Mouse (Mus musculus): ENCODE measurements around the gene Top2a.

Top2a gene

DNA sequence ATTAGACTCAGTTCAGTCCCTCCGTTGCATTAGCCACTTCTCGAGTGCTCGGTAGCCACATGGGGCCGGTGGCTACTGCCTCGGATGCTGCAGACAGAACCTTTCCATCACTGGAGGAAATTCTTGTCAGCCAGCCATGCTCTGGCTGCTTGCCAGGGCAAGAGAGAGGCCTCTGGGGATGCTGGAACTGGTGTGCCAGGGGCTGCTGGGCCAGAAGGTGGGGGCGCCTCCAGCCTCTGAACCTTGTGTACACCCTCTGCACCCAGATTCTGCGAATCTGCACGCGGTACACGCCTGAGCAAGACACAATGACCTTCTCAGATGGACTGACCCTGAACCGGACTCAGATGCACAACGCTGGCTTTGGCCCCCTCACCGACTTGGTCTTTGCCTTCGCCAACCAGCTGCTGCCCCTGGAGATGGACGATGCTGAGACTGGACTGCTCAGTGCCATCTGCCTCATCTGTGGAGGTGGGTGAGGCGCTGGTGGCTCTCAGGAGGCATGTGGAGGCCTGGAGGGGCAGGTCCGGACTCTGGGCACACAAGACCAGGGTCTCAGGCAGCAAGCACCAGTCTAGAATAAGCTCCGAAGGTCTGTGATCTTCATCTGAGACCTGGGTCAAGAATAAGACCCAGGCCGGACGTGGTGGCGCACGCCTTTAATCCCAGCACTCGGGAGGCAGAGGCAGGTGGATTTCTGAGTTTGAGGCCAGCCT, 52.5 kb downstream of the Top2a start:
- in situ Hi-C loops (cut with MboI; ENCODE audit: low pct_unique_long_range_greater_than_20kb in 1 of 2, low sequenced_read_pairs in 2 of 2, unreplicated experiment in 1 of 2), result loop anchor here (5.0 to 10.0 kb wide), 4 partner anchors 34 to 183 kb away; partner anchors contain the start of genes Ccr7 (in 1 of the 2) and Rara (in 1 of the 2)

DNA sequence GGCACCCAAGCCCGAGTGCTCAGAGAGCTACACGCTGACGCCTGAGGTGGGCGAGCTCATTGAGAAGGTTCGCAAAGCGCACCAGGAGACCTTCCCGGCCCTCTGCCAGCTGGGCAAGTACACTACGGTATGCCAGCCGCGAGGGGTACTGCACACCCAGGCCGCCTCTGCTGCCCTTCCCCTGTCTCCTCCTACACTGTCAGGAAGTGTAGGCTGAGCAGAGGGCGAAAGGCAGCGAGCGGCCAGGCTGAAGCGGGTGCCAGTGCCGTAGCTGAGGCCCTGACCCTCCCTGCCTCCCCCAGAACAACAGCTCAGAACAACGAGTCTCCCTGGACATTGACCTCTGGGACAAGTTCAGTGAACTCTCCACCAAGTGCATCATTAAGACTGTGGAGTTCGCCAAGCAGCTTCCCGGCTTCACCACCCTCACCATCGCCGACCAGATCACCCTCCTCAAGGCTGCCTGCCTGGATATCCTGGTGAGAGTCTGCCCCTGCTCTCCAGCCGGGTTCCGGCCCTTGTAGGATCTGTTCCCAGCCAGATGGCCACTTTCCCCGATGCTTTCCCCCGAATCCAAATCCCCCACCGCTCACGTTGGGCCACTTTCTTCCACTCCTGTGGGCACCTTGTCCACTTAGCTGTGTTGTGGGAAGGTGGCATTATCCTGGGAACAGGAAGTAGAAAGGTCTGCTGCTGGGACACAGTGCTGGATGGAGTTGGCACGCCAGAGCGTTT, 53.6 kb downstream of the Top2a start:
- in situ Hi-C loops (cut with MboI; ENCODE audit: low pct_unique_long_range_greater_than_20kb in 1 of 2, low sequenced_read_pairs in 2 of 2, unreplicated experiment in 1 of 2), result loop anchor here (5.0 to 10.0 kb wide), 4 partner anchors 33 to 184 kb away; partner anchors contain the start of genes Ccr7 (in 1 of the 2) and Rara (in 1 of the 2)

DNA sequence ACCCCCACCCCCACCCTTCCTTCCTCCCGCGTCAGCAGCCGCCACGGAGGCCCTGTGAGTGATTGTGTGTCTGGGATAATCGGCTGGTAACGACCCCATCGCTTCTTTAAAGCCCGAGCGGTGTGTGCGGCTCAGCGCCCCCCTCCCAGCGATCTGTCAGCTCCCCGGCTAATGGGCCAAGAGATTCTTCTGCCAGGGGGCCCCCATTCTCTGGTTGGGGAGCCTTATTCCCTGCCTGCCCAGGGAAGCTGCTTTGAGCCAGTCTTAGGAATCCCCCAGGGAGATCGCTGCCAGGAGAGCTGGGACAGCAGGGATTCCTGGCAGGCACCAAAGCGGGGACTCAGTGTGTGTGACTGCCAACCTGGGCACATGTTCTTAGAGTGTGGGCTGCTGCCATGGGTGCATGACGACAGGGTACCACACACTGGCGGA, 54.5 kb downstream of the Top2a start:
- in situ Hi-C loops (cut with MboI; ENCODE audit: low pct_unique_long_range_greater_than_20kb in 1 of 2, low sequenced_read_pairs in 2 of 2, unreplicated experiment in 1 of 2), result no loop called here

GRCm38 (mm10) chr11:98968716-98969495, 55.1 kb downstream of the Top2a start:
- in situ Hi-C loops (cut with MboI; ENCODE audit: low pct_unique_long_range_greater_than_20kb in 1 of 2, low sequenced_read_pairs in 2 of 2, unreplicated experiment in 1 of 2), result no loop called here

DNA sequence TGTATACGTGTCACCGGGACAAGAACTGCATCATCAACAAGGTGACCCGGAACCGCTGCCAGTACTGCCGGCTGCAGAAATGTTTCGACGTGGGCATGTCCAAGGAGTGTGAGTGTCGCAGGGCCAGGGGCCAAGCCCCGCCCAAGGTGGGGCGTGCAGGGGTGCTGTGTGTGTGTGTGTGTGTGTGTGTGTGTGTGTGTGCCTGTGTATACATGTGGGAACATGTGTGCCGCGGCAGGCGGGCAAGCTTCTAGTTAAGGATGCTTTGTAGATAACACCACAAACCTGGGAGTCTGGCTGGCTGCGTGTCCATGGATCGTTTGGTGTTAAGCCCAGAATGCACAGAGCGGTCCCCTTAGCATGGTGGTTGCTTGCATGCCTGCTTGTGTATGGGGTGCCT, 55.9 kb downstream of the Top2a start:
- in situ Hi-C loops (cut with MboI; ENCODE audit: low pct_unique_long_range_greater_than_20kb in 1 of 2, low sequenced_read_pairs in 2 of 2, unreplicated experiment in 1 of 2), result no loop called here

DNA sequence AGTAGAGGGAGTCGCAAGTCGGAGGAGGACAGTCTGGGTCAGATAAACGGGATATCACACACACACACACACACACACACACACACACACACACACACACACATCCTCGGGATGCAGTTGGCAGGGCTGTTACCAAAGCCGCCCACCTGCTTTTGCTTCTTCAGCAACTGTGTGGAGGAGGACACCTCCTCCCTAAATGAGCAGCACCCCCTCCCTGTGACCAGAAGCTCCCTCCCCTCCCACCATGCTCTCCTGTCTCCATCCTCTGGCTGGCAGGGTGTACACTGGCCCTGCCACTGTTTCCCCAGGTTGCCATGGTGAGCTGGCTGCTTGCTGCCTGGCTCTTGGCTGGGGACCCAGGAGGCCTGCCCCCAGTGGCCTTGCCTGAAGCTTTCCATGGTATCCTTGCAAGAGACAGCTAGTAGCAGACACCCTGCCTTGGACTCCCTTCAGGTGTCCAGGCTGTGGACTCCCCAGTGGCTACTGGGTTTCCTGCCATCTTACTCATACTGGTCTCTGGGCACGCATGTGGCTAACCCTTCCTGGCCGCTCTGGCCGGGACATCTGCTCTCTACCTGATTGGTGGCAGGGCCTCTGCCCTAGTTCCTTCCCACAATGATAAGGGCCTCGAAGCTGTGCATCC, 57.4 kb downstream of the Top2a start:
- in situ Hi-C loops (cut with MboI; ENCODE audit: low pct_unique_long_range_greater_than_20kb in 1 of 2, low sequenced_read_pairs in 2 of 2, unreplicated experiment in 1 of 2), result no loop called here

DNA sequence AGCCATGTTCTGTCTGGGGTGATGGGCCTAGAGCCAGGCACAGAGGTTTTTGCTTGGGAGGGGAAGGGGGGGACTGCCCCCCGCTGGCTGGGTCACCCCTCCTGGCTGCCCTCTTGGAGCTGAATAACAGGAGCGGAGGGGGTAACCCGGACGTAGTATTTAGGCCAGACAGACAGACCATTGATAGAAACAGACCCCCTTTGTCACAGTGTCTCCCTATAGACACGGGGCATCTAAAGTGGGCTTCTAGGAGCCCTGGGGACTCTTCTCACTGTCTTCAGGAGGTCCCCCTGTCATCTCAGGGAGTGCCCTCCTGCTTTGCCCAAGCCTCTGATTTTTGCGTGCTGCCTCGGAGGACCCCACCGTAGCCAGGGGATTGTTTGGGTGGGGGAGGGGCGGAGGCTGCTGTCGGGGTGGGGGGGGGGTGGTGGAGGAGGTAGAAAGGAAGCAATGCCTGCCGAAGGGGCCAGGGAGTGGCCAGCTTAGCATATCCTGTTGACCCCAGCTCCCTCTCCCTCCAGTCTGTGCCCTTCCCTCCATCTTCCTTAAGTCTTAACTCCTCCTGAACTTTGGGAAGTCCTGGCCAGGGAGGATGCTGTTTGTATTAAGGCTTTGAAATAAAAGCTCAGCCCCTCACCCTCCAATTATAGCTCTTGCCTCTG, 58.4 kb downstream of the Top2a start:
- in situ Hi-C loops (cut with MboI; ENCODE audit: low pct_unique_long_range_greater_than_20kb in 1 of 2, low sequenced_read_pairs in 2 of 2, unreplicated experiment in 1 of 2), result no loop called here

- in situ Hi-C loops (cut with MboI; ENCODE audit: low pct_unique_long_range_greater_than_20kb in 1 of 2, low sequenced_read_pairs in 2 of 2, unreplicated experiment in 1 of 2), result no loop called here
These were observed 59.2 kb downstream of the Top2a start for GRCm38 (mm10) chr11:98964616-98965415.

- in situ Hi-C loops (cut with MboI; ENCODE audit: low pct_unique_long_range_greater_than_20kb in 1 of 2, low sequenced_read_pairs in 2 of 2, unreplicated experiment in 1 of 2), result no loop called here
These were observed 59.8 kb downstream of the Top2a start for GRCm38 (mm10) chr11:98964201-98964615.

- in situ Hi-C loops (cut with MboI; ENCODE audit: low pct_unique_long_range_greater_than_20kb in 1 of 2, low sequenced_read_pairs in 2 of 2, unreplicated experiment in 1 of 2), result no loop called here
These were observed 60.6 kb downstream of the Top2a start for GRCm38 (mm10) chr11:98963191-98964021.

DNA sequence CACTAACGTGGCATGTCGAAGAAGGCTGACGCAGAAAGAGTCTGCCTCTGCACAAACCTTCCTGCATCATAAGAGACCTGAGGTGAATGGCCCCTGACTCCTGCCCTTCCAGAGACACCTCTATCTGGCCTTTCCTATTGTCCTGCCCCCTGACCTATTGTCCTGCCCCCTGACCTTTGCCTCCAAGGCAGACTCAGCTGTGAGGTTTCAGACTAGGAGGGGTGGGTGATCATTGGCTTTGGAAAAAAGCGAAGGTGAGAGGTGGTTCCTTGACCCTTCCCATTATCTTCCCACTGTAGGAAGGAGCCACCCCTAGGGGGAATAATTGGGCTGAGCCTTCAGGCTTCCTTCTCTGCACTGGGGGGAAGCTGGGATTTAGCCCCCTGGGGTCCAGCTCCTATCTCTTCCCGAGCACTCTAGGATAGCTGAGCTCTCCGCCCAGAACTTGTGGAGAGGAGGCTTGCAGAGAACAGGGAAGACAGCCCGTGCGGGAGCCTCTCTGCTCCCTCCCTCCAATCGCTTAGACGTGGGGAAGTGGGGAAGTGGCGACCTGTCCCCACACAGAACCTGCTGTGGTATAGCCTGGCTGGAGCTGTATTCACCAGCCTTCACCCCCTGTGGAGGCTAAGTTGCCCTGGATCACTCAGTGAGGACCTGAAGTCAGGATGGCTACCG, 61.4 kb downstream of the Top2a start:
- in situ Hi-C loops (cut with MboI; ENCODE audit: low pct_unique_long_range_greater_than_20kb in 1 of 2, low sequenced_read_pairs in 2 of 2, unreplicated experiment in 1 of 2), result no loop called here

DNA sequence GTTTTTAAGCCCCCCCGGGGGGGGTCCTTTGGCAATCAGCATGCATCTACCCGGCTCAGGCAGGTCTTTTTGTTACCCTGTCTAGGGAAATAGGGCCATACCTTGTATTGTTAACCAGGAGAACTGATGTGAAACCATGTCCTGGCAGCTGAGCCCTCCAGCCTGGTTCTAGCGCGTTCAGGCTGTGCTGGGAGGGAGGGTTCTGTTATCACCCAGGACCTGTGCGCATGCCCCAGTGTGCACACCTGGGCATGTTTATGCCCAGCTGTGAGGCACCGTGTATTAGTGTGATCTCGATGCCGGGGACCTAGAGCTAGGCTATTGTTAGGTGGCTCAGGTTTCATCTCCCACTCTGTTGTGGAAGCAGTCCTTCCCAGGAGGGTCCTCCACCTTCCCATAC, 62.2 kb downstream of the Top2a start:
- in situ Hi-C loops (cut with MboI; ENCODE audit: low pct_unique_long_range_greater_than_20kb in 1 of 2, low sequenced_read_pairs in 2 of 2, unreplicated experiment in 1 of 2), result no loop called here

GRCm38 (mm10) chr11:98961051-98961592, 62.9 kb downstream of the Top2a start:
- in situ Hi-C loops (cut with MboI; ENCODE audit: low pct_unique_long_range_greater_than_20kb in 1 of 2, low sequenced_read_pairs in 2 of 2, unreplicated experiment in 1 of 2), result no loop called here

- in situ Hi-C loops (cut with MboI; ENCODE audit: low pct_unique_long_range_greater_than_20kb in 1 of 2, low sequenced_read_pairs in 2 of 2, unreplicated experiment in 1 of 2), result no loop called here
These were observed 63.6 kb downstream of the Top2a start for GRCm38 (mm10) chr11:98960313-98960906.

DNA sequence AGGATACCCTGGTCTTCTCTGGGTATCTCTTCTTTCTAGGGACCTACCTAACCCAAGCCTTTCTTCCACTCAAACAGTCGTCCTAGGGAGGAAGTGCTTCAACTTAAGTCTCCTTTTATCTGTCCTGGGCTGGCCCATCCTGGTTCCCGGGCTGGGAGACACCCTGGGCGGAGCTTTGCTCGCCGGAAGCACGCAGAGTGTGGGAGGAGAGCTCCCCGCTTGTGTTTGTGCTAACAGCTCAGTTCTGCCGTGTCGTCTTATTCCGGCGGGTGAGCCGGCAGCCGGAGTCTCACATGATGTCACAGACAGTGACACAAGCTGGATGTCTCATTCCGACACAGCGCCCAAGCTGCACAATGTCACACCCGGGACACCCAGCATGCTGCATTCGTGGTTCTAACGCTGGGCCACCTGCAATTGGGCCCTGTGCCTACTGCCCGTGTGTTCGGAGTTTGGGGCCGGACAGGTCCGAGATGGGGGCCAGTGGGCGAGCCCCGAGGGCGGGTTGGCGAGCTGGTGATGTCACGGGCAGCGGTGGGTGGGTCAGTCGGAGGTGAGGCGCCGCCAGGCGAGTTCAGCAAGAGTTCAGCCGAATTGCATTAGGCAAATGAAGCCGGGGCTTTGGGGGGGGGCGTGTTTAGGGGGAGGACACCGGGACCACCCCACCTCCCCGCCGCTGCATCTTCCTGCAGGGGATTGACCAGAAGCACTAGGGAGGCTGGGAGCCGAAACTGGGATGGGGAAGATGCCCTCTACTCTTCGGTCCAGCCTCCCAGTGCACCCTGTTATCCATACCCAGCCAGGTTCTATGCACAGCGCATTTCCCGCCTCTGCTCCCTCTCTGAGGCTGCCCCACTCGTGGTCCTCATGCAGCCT, 64.3 kb downstream of the Top2a start:
- in situ Hi-C loops (cut with MboI; ENCODE audit: low pct_unique_long_range_greater_than_20kb in 1 of 2, low sequenced_read_pairs in 2 of 2, unreplicated experiment in 1 of 2), result no loop called here
